Mouse (Mus musculus): ENCODE measurements around the gene Smtnl1. TPM values are rescaled to one million over a fixed set of nuclear protein-coding genes. Genes with fewer than 3 reads are reported as not detected.

The Smtnl1 gene
- not detected in 2 replicates for polyA plus RNA-seq (2015; fragmentation: Nextera tagmentation; extraction: Ambion mirVana)

- Histone ChIP-seq H3K4me1 (peaks cover 6% of the 10 kb centered on the region), H3K27ac (replicated peaks) (no peak within 1 kb of the TSS), H3K9me3 (replicated peaks) (no peaks in the 10 kb centered on the region), H3K4me3 (replicated peaks) (no peak within 1 kb of the TSS), H3K4me2 (no peak within 1 kb of the TSS), H3K27me3 (replicated peaks) (peaks cover 12% of the 10 kb centered on the region; the same call in 1 of the 2 replicates), H3K9ac (replicated peaks) (no peak within 1 kb of the TSS), H3K36me3 (no peaks in the 10 kb centered on the region)
- 71% methylated on average over 13 of the region's 13 CpGs for WGBS
- no peak for ATAC-seq (ENCODE audit: low FRiP score)
Measured at GRCm38 (mm10) chr2:84822552-84822951, at the start of gene Smtnl1. Gene Smtnl1, minus strand, starts transcription at chr2:84822652.

GRCm38 (mm10) chr2:84870623-84871160 is 48.2 kb upstream of the Smtnl1 start:
- H3K36me3 ChIP-seq: no peaks in the 10 kb centered on the region
- WGBS: 67% methylated on average over 4 of the region's 4 CpGs
- H3K4me3 ChIP-seq (replicated peaks): no peak overlapping the region
- no peak overlapping the region for H3K4me2 ChIP-seq
- peaks cover 99% of the 10 kb centered on the region for H3K27me3 ChIP-seq (replicated peaks)
- peaks cover 21% of the 10 kb centered on the region for H3K4me1 ChIP-seq
- H3K9me3 ChIP-seq (replicated peaks): no peaks in the 10 kb centered on the region
- no peak overlapping the region for H3K9ac ChIP-seq (replicated peaks)
- ATAC-seq (ENCODE audit: low FRiP score): no peak
- H3K27ac ChIP-seq (replicated peaks): no peak overlapping the region

- no peak overlapping the region for H3K4me3 ChIP-seq (replicated peaks)
- peaks cover 24% of the 10 kb centered on the region for H3K4me1 ChIP-seq
- peaks cover 92% of the 10 kb centered on the region for H3K27me3 ChIP-seq (replicated peaks)
- H3K4me2 ChIP-seq: no peak overlapping the region
- ATAC-seq (ENCODE audit: low FRiP score): no peak
- 76% methylated on average over 2 of the region's 2 CpGs for WGBS
- H3K27ac ChIP-seq (replicated peaks): no peak overlapping the region
- H3K36me3 ChIP-seq: no peaks in the 10 kb centered on the region
- no peaks in the 10 kb centered on the region for H3K9me3 ChIP-seq (replicated peaks)
- no peak overlapping the region for H3K9ac ChIP-seq (replicated peaks)
Measured at GRCm38 (mm10) chr2:84868977-84869376, 46.5 kb upstream of the Smtnl1 start.

- peaks cover 24% of the 10 kb centered on the region for H3K4me1 ChIP-seq
- no peaks in the 10 kb centered on the region for H3K9me3 ChIP-seq (replicated peaks)
- H3K36me3 ChIP-seq: no peaks in the 10 kb centered on the region
- WGBS: 7% methylated on average over 5 of the region's 5 CpGs
- no peak overlapping the region for H3K9ac ChIP-seq (replicated peaks)
- no peak for ATAC-seq (ENCODE audit: low FRiP score)
- no peak overlapping the region for H3K4me2 ChIP-seq
- H3K27me3 ChIP-seq (replicated peaks): peaks cover 88% of the 10 kb centered on the region
- H3K27ac ChIP-seq (replicated peaks): no peak overlapping the region
- no peak overlapping the region for H3K4me3 ChIP-seq (replicated peaks)
Measured at GRCm38 (mm10) chr2:84868521-84868943, 46.1 kb upstream of the Smtnl1 start.

- H3K4me3 ChIP-seq (replicated peaks): peak overlapping the region; percentile 40
- no peak overlapping the region for H3K27ac ChIP-seq (replicated peaks)
- WGBS: 1% methylated on average over 46 of the region's 47 CpGs
- H3K4me2 ChIP-seq: peak overlapping the region; percentile 78
- ATAC-seq (ENCODE audit: low FRiP score): peak; percentile 58
- no peaks in the 10 kb centered on the region for H3K36me3 ChIP-seq
- H3K9me3 ChIP-seq (replicated peaks): no peaks in the 10 kb centered on the region
- H3K9ac ChIP-seq (replicated peaks): peak overlapping the region; percentile 37
- peaks cover 11% of the 10 kb centered on the region for H3K4me1 ChIP-seq
- peaks cover 61% of the 10 kb centered on the region for H3K27me3 ChIP-seq (replicated peaks)
Measured at GRCm38 (mm10) chr2:84865616-84866571, 43.4 kb upstream of the Smtnl1 start.

GRCm38 (mm10) chr2:84862231-84862630 is 39.8 kb upstream of the Smtnl1 start:
- H3K27ac ChIP-seq (replicated peaks): no peak overlapping the region

GRCm38 (mm10) chr2:84861430-84861829 is 39.0 kb upstream of the Smtnl1 start:
- Histone ChIP-seq H3K27me3 (replicated peaks) (peaks cover 17% of the 10 kb centered on the region), H3K4me3 (replicated peaks) (no peak overlapping the region), H3K27ac (replicated peaks) (no peak overlapping the region), H3K4me1 (peaks cover 10% of the 10 kb centered on the region), H3K4me2 (no peak overlapping the region), H3K9ac (replicated peaks) (no peak overlapping the region), H3K36me3 (no peaks in the 10 kb centered on the region), H3K9me3 (replicated peaks) (no peaks in the 10 kb centered on the region)
- WGBS: 95% methylated on average over 3 of the region's 3 CpGs
- ATAC-seq (ENCODE audit: low FRiP score): no peak

More at GRCm38 (mm10) chr2:84862231-84862630, 39.8 kb upstream of the Smtnl1 start:
- H3K9ac ChIP-seq (replicated peaks): no peak overlapping the region
- ATAC-seq (ENCODE audit: low FRiP score): no peak
- H3K4me3 ChIP-seq (replicated peaks): no peak overlapping the region
- no peaks in the 10 kb centered on the region for H3K9me3 ChIP-seq (replicated peaks)
- peaks cover 11% of the 10 kb centered on the region for H3K4me1 ChIP-seq
- H3K4me2 ChIP-seq: no peak overlapping the region
- 84% methylated on average over 3 of the region's 3 CpGs for WGBS
- peaks cover 25% of the 10 kb centered on the region for H3K27me3 ChIP-seq (replicated peaks)
- no peaks in the 10 kb centered on the region for H3K36me3 ChIP-seq

- H3K4me2 ChIP-seq: no peak overlapping the region
- no peak overlapping the region for H3K9ac ChIP-seq (replicated peaks)
- ATAC-seq (ENCODE audit: low FRiP score): no peak
- 86% methylated on average over 7 of the region's 7 CpGs for WGBS
- no peaks in the 10 kb centered on the region for H3K9me3 ChIP-seq (replicated peaks)
- H3K36me3 ChIP-seq: no peaks in the 10 kb centered on the region
- peaks cover 5% of the 10 kb centered on the region; the same call in 1 of the 2 replicates for H3K27me3 ChIP-seq (replicated peaks)
- no peak overlapping the region for H3K27ac ChIP-seq (replicated peaks)
- H3K4me3 ChIP-seq (replicated peaks): no peak overlapping the region
- H3K4me1 ChIP-seq: no peaks in the 10 kb centered on the region
Measured at GRCm38 (mm10) chr2:84859991-84860780, 37.7 kb upstream of the Smtnl1 start.

- no peak overlapping the region for H3K4me2 ChIP-seq
- ATAC-seq (ENCODE audit: low FRiP score): no peak
- no peaks in the 10 kb centered on the region for H3K9me3 ChIP-seq (replicated peaks)
- no peak overlapping the region for H3K27ac ChIP-seq (replicated peaks)
- no peaks in the 10 kb centered on the region for H3K36me3 ChIP-seq
- no peak overlapping the region for H3K9ac ChIP-seq (replicated peaks)
- H3K4me1 ChIP-seq: no peaks in the 10 kb centered on the region
- 91% methylated on average over 1 of the region's 1 CpGs for WGBS
- H3K4me3 ChIP-seq (replicated peaks): no peak overlapping the region
- no peaks in the 10 kb centered on the region for H3K27me3 ChIP-seq (replicated peaks)
Measured at GRCm38 (mm10) chr2:84858551-84858950, 36.1 kb upstream of the Smtnl1 start.

GRCm38 (mm10) chr2:84855732-84856131 is 33.3 kb upstream of the Smtnl1 start:
- no peaks in the 10 kb centered on the region for H3K9me3 ChIP-seq (replicated peaks)
- peaks cover 9% of the 10 kb centered on the region; the same call in 1 of the 2 replicates for H3K4me1 ChIP-seq
- H3K27ac ChIP-seq (replicated peaks): no peak overlapping the region
- no peak overlapping the region for H3K9ac ChIP-seq (replicated peaks)
- H3K27me3 ChIP-seq (replicated peaks): no peaks in the 10 kb centered on the region
- H3K4me3 ChIP-seq (replicated peaks): no peak overlapping the region
- WGBS: 50% methylated on average over 2 of the region's 2 CpGs
- no peaks in the 10 kb centered on the region for H3K36me3 ChIP-seq
- peak; percentile 63; the same call in 1 of the 2 replicates for ATAC-seq (ENCODE audit: low FRiP score)
- H3K4me2 ChIP-seq: no peak overlapping the region
